Mouse (Mus musculus) midbrain, embryonic 15.5 days (tissue): ENCODE results near the gene Tmem198. TPM values are rescaled to one million over a fixed set of nuclear protein-coding genes. Genes with fewer than 3 reads are reported as not detected.

Source experiments
- ATAC-seq: fragments of 200-750 bp; cut with Nextera tagmentation; replicated peaks from 2 replicates; pipeline ENCODE4 v1.8.0; 2017; ENCODE audit warnings: moderate TSS enrichment
- H3K27ac ChIP-seq: fragments of 300-500 bp; sonication (generic); 2 replicates; pipeline ENCODE4 v1.5.1; 2015; ENCODE audit warnings: mild to moderate bottlenecking, inconsistent platforms
- H3K27me3 ChIP-seq: fragments of 300-500 bp; sonication (generic); replicated peaks from 2 replicates; pipeline ENCODE4 v1.6.1; 2015; ENCODE audit warnings: inconsistent platforms
- H3K36me3 ChIP-seq: fragments of 300-500 bp; sonication (generic); replicated peaks from 2 replicates; pipeline ENCODE4 v1.6.1; 2015; ENCODE audit warnings: inconsistent platforms
- H3K4me1 ChIP-seq: fragments of 300-500 bp; sonication (generic); 2 replicates; pipeline ENCODE4 v1.6.1; 2015; ENCODE audit warnings: inconsistent platforms
- H3K4me2 ChIP-seq: fragments of 300-500 bp; sonication (generic); 2 replicates; pipeline ENCODE4 v1.6.1; 2015; ENCODE audit warnings: inconsistent platforms, mild to moderate bottlenecking, moderate library complexity
- H3K4me3 ChIP-seq: fragments of 300-500 bp; sonication (generic); 2 replicates; pipeline ENCODE4 v1.5.1; 2015; ENCODE audit warnings: mild to moderate bottlenecking, inconsistent platforms
- H3K9ac ChIP-seq: fragments of 300-500 bp; sonication (generic); 2 replicates; pipeline ENCODE4 v1.6.1; 2015; ENCODE audit warnings: mild to moderate bottlenecking, inconsistent platforms
- H3K9me3 ChIP-seq: fragments of 300-500 bp; sonication (generic); 2 replicates; pipeline ENCODE4 v1.6.1; 2016; ENCODE audit warnings: inconsistent platforms
- WGBS: fragments of 180-500 bp; shearing (Covaris S2); methylation state at CpG from one replicate; pipeline ENCODE4 v1.1.7; 2015; ENCODE audit warnings: mixed read lengths; 5-methylcytosine and 5-hydroxymethylcytosine counted together
- polyA plus RNA-seq: library from polyadenylated mRNA; unstranded; fragments of >200 nt; fragmentation: Nextera tagmentation; extraction: Ambion mirVana; gene quantifications from 2 replicates; pipeline ENCODE4 v1.2.1, GENCODE M21; 2015

Tmem198 gene
- polyA plus RNA-seq, 1 experiment from 2014 or later: 60.0 TPM

- H3K36me3 ChIP-seq: peaks cover 2% of the 10 kb centered on the region; the same call in 1 of the 2 replicates
- H3K9ac ChIP-seq: no peak overlapping the region
- no peaks in the 10 kb centered on the region for H3K9me3 ChIP-seq
- 37% methylated on average over 12 of the region's 12 CpGs for WGBS
- no peak overlapping the region for H3K4me3 ChIP-seq
- 0 out of 2 replicates have a peak, but pooled peaks have one; percentile 46 for ATAC-seq
- H3K27ac ChIP-seq: no peak overlapping the region
- H3K4me1 ChIP-seq: 0 out of 2 replicates have a peak, but pooled peaks cover 3% of the 10 kb centered on the region
- H3K27me3 ChIP-seq: no peaks in the 10 kb centered on the region; the same call in 1 of the 2 replicates
- H3K4me2 ChIP-seq: no peak overlapping the region
Measured at GRCm38 (mm10) chr1:75494878-75495548, 15.7 kb downstream of the Tmem198 start.

- Histone ChIP-seq H3K4me1 (0 out of 2 replicates have a peak, but pooled peaks cover 6% of the 10 kb centered on the region), H3K27ac (no peak overlapping the region), H3K4me2 (no peak overlapping the region), H3K4me3 (no peak overlapping the region), H3K9ac (no peak overlapping the region), H3K9me3 (no peaks in the 10 kb centered on the region), H3K36me3 (peaks cover 7% of the 10 kb centered on the region; the same call in 1 of the 2 replicates), H3K27me3 (0 out of 2 replicates have a peak, but pooled peaks cover 7% of the 10 kb centered on the region)
- WGBS: 85% methylated on average over 4 of the region's 4 CpGs
- ATAC-seq: no peak
Measured at GRCm38 (mm10) chr1:75498897-75499296, 19.6 kb downstream of the Tmem198 start.

GRCm38 (mm10) chr1:75499441-75499840 lies 20.1 kb downstream of the Tmem198 start:
- peaks cover 11% of the 10 kb centered on the region for H3K4me1 ChIP-seq
- H3K9me3 ChIP-seq: no peaks in the 10 kb centered on the region
- no peak for ATAC-seq
- no peak overlapping the region for H3K9ac ChIP-seq
- no peak overlapping the region for H3K4me2 ChIP-seq
- WGBS: 88% methylated on average over 7 of the region's 7 CpGs
- 0 out of 2 replicates have a peak, but pooled peaks cover 7% of the 10 kb centered on the region for H3K27me3 ChIP-seq
- H3K36me3 ChIP-seq: peaks cover 7% of the 10 kb centered on the region; the same call in 1 of the 2 replicates
- no peak overlapping the region for H3K27ac ChIP-seq
- H3K4me3 ChIP-seq: no peak overlapping the region

- ATAC-seq: no peak
- H3K4me2 ChIP-seq: no peak overlapping the region
- H3K27me3 ChIP-seq: 0 out of 2 replicates have a peak, but pooled peaks cover 7% of the 10 kb centered on the region
- H3K27ac ChIP-seq: no peak overlapping the region
- H3K9me3 ChIP-seq: no peaks in the 10 kb centered on the region
- 97% methylated on average over 9 of the region's 9 CpGs for WGBS
- H3K4me3 ChIP-seq: no peak overlapping the region
- H3K4me1 ChIP-seq: peaks cover 22% of the 10 kb centered on the region
- H3K9ac ChIP-seq: no peak overlapping the region
- H3K36me3 ChIP-seq: peaks cover 7% of the 10 kb centered on the region; the same call in 1 of the 2 replicates
Measured at GRCm38 (mm10) chr1:75501905-75502304, 22.6 kb downstream of the Tmem198 start.

GRCm38 (mm10) chr1:75502945-75503650 lies 23.8 kb downstream of the Tmem198 start:
- Histone ChIP-seq H3K4me1 (peaks cover 25% of the 10 kb centered on the region), H3K9me3 (no peaks in the 10 kb centered on the region), H3K27me3 (0 out of 2 replicates have a peak, but pooled peaks cover 7% of the 10 kb centered on the region), H3K4me3 (no peak overlapping the region), H3K9ac (no peak overlapping the region), H3K4me2 (no peak overlapping the region), H3K27ac (no peak overlapping the region), H3K36me3 (peaks cover 7% of the 10 kb centered on the region; the same call in 1 of the 2 replicates)
- no peak for ATAC-seq
- WGBS: 88% methylated on average over 25 of the region's 25 CpGs

- Histone ChIP-seq H3K36me3 (peaks cover 7% of the 10 kb centered on the region; the same call in 1 of the 2 replicates), H3K4me3 (no peak overlapping the region), H3K27me3 (0 out of 2 replicates have a peak, but pooled peaks cover 7% of the 10 kb centered on the region), H3K9me3 (no peaks in the 10 kb centered on the region), H3K4me1 (peaks cover 25% of the 10 kb centered on the region), H3K9ac (no peak overlapping the region), H3K4me2 (no peak overlapping the region), H3K27ac (no peak overlapping the region)
- WGBS: 74% methylated on average over 23 of the region's 23 CpGs
- no peak for ATAC-seq
Measured at GRCm38 (mm10) chr1:75503651-75503980, 24.3 kb downstream of the Tmem198 start.

GRCm38 (mm10) chr1:75504256-75505045 lies 25.1 kb downstream of the Tmem198 start:
- Histone ChIP-seq H3K4me2 (peak overlapping the region; percentile 94), H3K4me3 (peak overlapping the region; percentile 57), H3K27ac (peak overlapping the region; percentile 93), H3K9me3 (no peaks in the 10 kb centered on the region), H3K4me1 (peaks cover 25% of the 10 kb centered on the region), H3K27me3 (peaks cover 10% of the 10 kb centered on the region; the same call in 1 of the 2 replicates), H3K36me3 (peaks cover 7% of the 10 kb centered on the region; the same call in 1 of the 2 replicates), H3K9ac (peak overlapping the region; percentile 85)
- WGBS: 62% methylated on average over 9 of the region's 9 CpGs
- no peak for ATAC-seq

GRCm38 (mm10) chr1:75505159-75505955 lies 26.0 kb downstream of the Tmem198 start:
- H3K9ac ChIP-seq: peak overlapping the region; percentile 85
- peak overlapping the region; percentile 94 for H3K4me2 ChIP-seq
- peaks cover 25% of the 10 kb centered on the region for H3K4me1 ChIP-seq
- peaks cover 2% of the 10 kb centered on the region; the same call in 1 of the 2 replicates for H3K36me3 ChIP-seq
- under 1% methylated on average over 83 of the region's 84 CpGs for WGBS
- H3K27me3 ChIP-seq: peaks cover 12% of the 10 kb centered on the region; the same call in 1 of the 2 replicates
- no peaks in the 10 kb centered on the region for H3K9me3 ChIP-seq
- peak overlapping the region; percentile 93 for H3K27ac ChIP-seq
- ATAC-seq: peak; percentile 90
- peak overlapping the region; percentile 57 for H3K4me3 ChIP-seq

- H3K27me3 ChIP-seq: peaks cover 12% of the 10 kb centered on the region; the same call in 1 of the 2 replicates
- ATAC-seq: peak; percentile 72
- H3K9me3 ChIP-seq: no peaks in the 10 kb centered on the region
- under 1% methylated on average over 62 of the region's 65 CpGs for WGBS
- H3K4me2 ChIP-seq: peak within 1 kb of the TSS; percentile 94
- H3K27ac ChIP-seq: peak within 1 kb of the TSS; percentile 93
- H3K36me3 ChIP-seq: no peaks in the 10 kb centered on the region; the same call in 1 of the 2 replicates
- H3K4me1 ChIP-seq: peaks cover 25% of the 10 kb centered on the region
- H3K4me3 ChIP-seq: peak within 1 kb of the TSS; percentile 57
- H3K9ac ChIP-seq: peak within 1 kb of the TSS; percentile 85
Measured at GRCm38 (mm10) chr1:75505956-75506831, 26.9 kb downstream of the Tmem198 start, which contains the start of gene Obsl1. Gene Obsl1 (minus strand): TSS chr1:75506452.

GRCm38 (mm10) chr1:75507006-75507405 lies 27.7 kb downstream of the Tmem198 start, which contains the start of gene Inha:
Gene Inha (plus strand): TSS chr1:75507077.
- Histone ChIP-seq H3K9me3 (no peaks in the 10 kb centered on the region), H3K4me3 (peak within 1 kb of the TSS; percentile 57), H3K36me3 (no peaks in the 10 kb centered on the region), H3K9ac (peak within 1 kb of the TSS; percentile 85), H3K27me3 (peaks cover 12% of the 10 kb centered on the region; the same call in 1 of the 2 replicates), H3K27ac (peak within 1 kb of the TSS; percentile 93), H3K4me1 (peaks cover 25% of the 10 kb centered on the region), H3K4me2 (peak within 1 kb of the TSS; percentile 94)
- no peak for ATAC-seq
- 76% methylated on average over 10 of the region's 10 CpGs for WGBS
